Mouse (Mus musculus): ENCODE measurements around the gene Arhgef28.
"Not testable (repeated sequence)": the region's sequence is repeated elsewhere in the genome, so short reads cannot be mapped to it uniquely, and the experiment has no call there.

The Arhgef28 gene

GRCm38 (mm10) chr13:98073190-98073589 is 133.0 kb downstream of the Arhgef28 start:
- in situ Hi-C loops (cut with MseI, MboI): no loop called here

- in situ Hi-C loops (cut with MseI, MboI): no loop called here
Observed at GRCm38 (mm10) chr13:98070458-98070857, 135.8 kb downstream of the Arhgef28 start.

GRCm38 (mm10) chr13:98069646-98070045 is 136.6 kb downstream of the Arhgef28 start:
- in situ Hi-C loops (cut with MseI, MboI): no loop called here

- in situ Hi-C loops (cut with MseI, MboI): no loop called here
Observed at GRCm38 (mm10) chr13:98062843-98063242, 143.4 kb downstream of the Arhgef28 start.

GRCm38 (mm10) chr13:98060121-98060520 is 146.1 kb downstream of the Arhgef28 start:
- in situ Hi-C loops (cut with MseI, MboI): not testable (repeated sequence)

- in situ Hi-C loops (cut with MseI, MboI): no loop called here
Observed at GRCm38 (mm10) chr13:98055194-98055593, 151.0 kb downstream of the Arhgef28 start.

GRCm38 (mm10) chr13:98040628-98041150 is 165.6 kb downstream of the Arhgef28 start:
- in situ Hi-C loops (cut with MseI, MboI): no loop called here

- in situ Hi-C loops (cut with MseI, MboI): no loop called here
Observed at GRCm38 (mm10) chr13:98038731-98039130, 167.5 kb downstream of the Arhgef28 start.

GRCm38 (mm10) chr13:98037693-98038092 is 168.5 kb downstream of the Arhgef28 start:
- in situ Hi-C loops (cut with MseI, MboI): no loop called here

GRCm38 (mm10) chr13:98031642-98031960 is 174.6 kb downstream of the Arhgef28 start:
- in situ Hi-C loops (cut with MseI, MboI): loop anchor here (5.0 kb wide), 2 partner anchors 206 to 211 kb away; no protein-coding TSS in a partner anchor

- in situ Hi-C loops (cut with MseI, MboI): loop anchor here (5.0 kb wide), 2 partner anchors 206 to 211 kb away; no protein-coding TSS in a partner anchor
Observed at GRCm38 (mm10) chr13:98030959-98031641, 175.1 kb downstream of the Arhgef28 start.

GRCm38 (mm10) chr13:98030041-98030440 is 176.2 kb downstream of the Arhgef28 start:
- in situ Hi-C loops (cut with MseI, MboI): loop anchor here (5.0 kb wide), 2 partner anchors 207 to 212 kb away; no protein-coding TSS in a partner anchor

- in situ Hi-C loops (cut with MseI, MboI): no loop called here
Observed at GRCm38 (mm10) chr13:98028711-98029250, 177.5 kb downstream of the Arhgef28 start.

GRCm38 (mm10) chr13:98027641-98028204 is 178.5 kb downstream of the Arhgef28 start:
- in situ Hi-C loops (cut with MseI, MboI): no loop called here

- in situ Hi-C loops (cut with MseI, MboI): no loop called here
Observed at GRCm38 (mm10) chr13:98027122-98027521, 179.1 kb downstream of the Arhgef28 start.

GRCm38 (mm10) chr13:98025706-98026504 is 180.3 kb downstream of the Arhgef28 start:
- in situ Hi-C loops (cut with MseI, MboI): no loop called here

- in situ Hi-C loops (cut with MseI, MboI): no loop called here
Observed at GRCm38 (mm10) chr13:98025162-98025561, 181.1 kb downstream of the Arhgef28 start.

GRCm38 (mm10) chr13:98024680-98025079 is 181.6 kb downstream of the Arhgef28 start:
- in situ Hi-C loops (cut with MseI, MboI): no loop called here

GRCm38 (mm10) chr13:98021906-98022305 is 184.3 kb downstream of the Arhgef28 start:
- in situ Hi-C loops (cut with MseI, MboI): no loop called here

- in situ Hi-C loops (cut with MseI, MboI): not testable (repeated sequence)
Observed at GRCm38 (mm10) chr13:98018837-98019236, 187.4 kb downstream of the Arhgef28 start.

- in situ Hi-C loops (cut with MseI, MboI): no loop called here
Observed at GRCm38 (mm10) chr13:98016923-98017588, 189.2 kb downstream of the Arhgef28 start.
